Mouse (Mus musculus) midbrain, embryonic 11.5 days (tissue): ENCODE results near the gene Traf3ip1. TPM values are rescaled to one million over a fixed set of nuclear protein-coding genes. Genes with fewer than 3 reads are reported as not detected.
A peak's percentile ranks its signal among the peaks of the same experiment; 100 is the strongest.

ENCODE experiments used
- ATAC-seq: fragments of 200-750 bp; cut with Nextera tagmentation; 2 replicates; pipeline ENCODE4 v1.8.0; 2017; ENCODE audit warnings: moderate TSS enrichment, moderate library complexity; ENCODE audit not compliant: low FRiP score
- DNase-seq: peaks from one replicate; pipeline ENCODE4 v3.0.0; 2015; ENCODE audit warnings: low spot score; ENCODE audit errors: missing footprints
- H3K27ac ChIP-seq: fragments of 300-500 bp; sonication (generic); 2 replicates; pipeline ENCODE4 v1.5.1; 2014; ENCODE audit warnings: low read depth, low read length
- H3K27me3 ChIP-seq: fragments of 300-500 bp; sonication (generic); 2 replicates; pipeline ENCODE4 v1.6.1; 2014; ENCODE audit warnings: mild to moderate bottlenecking, low read length, moderate library complexity, mixed read lengths; ENCODE audit not compliant: control insufficient read depth, insufficient read depth
- H3K36me3 ChIP-seq: fragments of 300-500 bp; sonication (generic); 2 replicates; pipeline ENCODE4 v1.6.1; 2014; ENCODE audit warnings: mild to moderate bottlenecking, low read length, moderate library complexity, mixed read lengths; ENCODE audit not compliant: control insufficient read depth, insufficient read depth
- H3K4me1 ChIP-seq: fragments of 300-500 bp; sonication (generic); 2 replicates; pipeline ENCODE4 v1.6.1; 2014; ENCODE audit warnings: low read length; ENCODE audit not compliant: control insufficient read depth, insufficient read depth
- H3K4me2 ChIP-seq: fragments of 300-500 bp; sonication (generic); 2 replicates; pipeline ENCODE4 v1.6.1; 2014; ENCODE audit warnings: mild to moderate bottlenecking, moderate library complexity
- H3K4me3 ChIP-seq: fragments of 300-500 bp; sonication (generic); 2 replicates; pipeline ENCODE4 v1.5.1; 2014; ENCODE audit warnings: low read depth, low read length
- H3K9ac ChIP-seq: fragments of 300-500 bp; sonication (generic); 2 replicates; pipeline ENCODE4 v1.6.1; 2014; ENCODE audit warnings: low read length
- H3K9me3 ChIP-seq: fragments of 300-500 bp; sonication (generic); 2 replicates; pipeline ENCODE4 v1.6.1; 2016; ENCODE audit warnings: low read length; ENCODE audit not compliant: control insufficient read depth
- WGBS: fragments of 180-500 bp; shearing (Covaris S2); extraction: QIAGEN DNeasy Blood & Tissue Kit; methylation state at CpG from one replicate; pipeline ENCODE4 v1.1.7; 2014; 5-methylcytosine and 5-hydroxymethylcytosine counted together
- polyA plus RNA-seq: library from polyadenylated mRNA; unstranded; fragments of >200 nt; fragmentation: Nextera tagmentation; extraction: Ambion mirVana; gene quantifications from 2 replicates; pipeline ENCODE4 v1.2.1, GENCODE M21; 2014

Traf3ip1 gene
- polyA plus RNA-seq, 1 experiment from 2014 or later, result 7.3 TPM

GRCm38 (mm10) chr1:91454366-91454765 is 40.1 kb upstream of the Traf3ip1 start:
- Histone ChIP-seq H3K4me3 (no peak overlapping the region), H3K27ac (no peak overlapping the region), H3K36me3 (no peaks in the 10 kb centered on the region), H3K27me3 (peaks cover 2% of the 10 kb centered on the region; the same call in 1 of the 2 replicates), H3K4me2 (no peak overlapping the region), H3K9me3 (no peaks in the 10 kb centered on the region), H3K4me1 (peaks cover 26% of the 10 kb centered on the region), H3K9ac (no peak overlapping the region)
- DNase-seq (no peak), ATAC-seq (no peak)
- WGBS, result 89% methylated on average over 3 of the region's 3 CpGs

- Histone ChIP-seq H3K27ac (no peak overlapping the region), H3K4me2 (no peak overlapping the region), H3K4me3 (no peak overlapping the region), H3K4me1 (peaks cover 26% of the 10 kb centered on the region), H3K36me3 (no peaks in the 10 kb centered on the region), H3K27me3 (peaks cover 2% of the 10 kb centered on the region; the same call in 1 of the 2 replicates), H3K9ac (no peak overlapping the region), H3K9me3 (no peaks in the 10 kb centered on the region)
- DNase-seq, result no peak
- ATAC-seq, result no peak
- WGBS, result 89% methylated on average over 3 of the region's 3 CpGs
Measured at GRCm38 (mm10) chr1:91454927-91455326, 39.5 kb upstream of the Traf3ip1 start.

GRCm38 (mm10) chr1:91455661-91456161 is 38.7 kb upstream of the Traf3ip1 start:
- DNase-seq (peak; percentile 92), ATAC-seq (no peak)
- Histone ChIP-seq H3K27ac (peak overlapping the region; percentile 41; the same call in 1 of the 2 replicates), H3K9ac (no peak overlapping the region; the same call in 1 of the 2 replicates), H3K36me3 (no peaks in the 10 kb centered on the region), H3K9me3 (no peaks in the 10 kb centered on the region), H3K4me2 (no peak overlapping the region), H3K27me3 (peaks cover 6% of the 10 kb centered on the region), H3K4me3 (no peak overlapping the region), H3K4me1 (peaks cover 26% of the 10 kb centered on the region)
- 31% methylated on average over 7 of the region's 7 CpGs for WGBS

- Histone ChIP-seq H3K4me3 (no peak overlapping the region), H3K36me3 (no peaks in the 10 kb centered on the region), H3K9ac (no peak overlapping the region; the same call in 1 of the 2 replicates), H3K9me3 (no peaks in the 10 kb centered on the region), H3K27ac (peak overlapping the region; percentile 41; the same call in 1 of the 2 replicates), H3K4me1 (peaks cover 26% of the 10 kb centered on the region), H3K27me3 (peaks cover 6% of the 10 kb centered on the region), H3K4me2 (peak overlapping the region; percentile 6; the same call in 1 of the 2 replicates)
- WGBS, result 27% methylated on average over 11 of the region's 11 CpGs
- ATAC-seq (no peak), DNase-seq (no peak)
Measured at GRCm38 (mm10) chr1:91456301-91456801, 38.1 kb upstream of the Traf3ip1 start.

- peaks cover 26% of the 10 kb centered on the region for H3K4me1 ChIP-seq
- ATAC-seq (no peak), DNase-seq (no peak)
- no peak overlapping the region for H3K9ac ChIP-seq
- no peaks in the 10 kb centered on the region for H3K36me3 ChIP-seq
- no peak overlapping the region for H3K4me2 ChIP-seq
- peaks cover 6% of the 10 kb centered on the region for H3K27me3 ChIP-seq
- H3K9me3 ChIP-seq, result no peaks in the 10 kb centered on the region
- H3K4me3 ChIP-seq, result no peak overlapping the region
- 84% methylated on average over 4 of the region's 4 CpGs for WGBS
- no peak overlapping the region for H3K27ac ChIP-seq
Measured at GRCm38 (mm10) chr1:91457116-91457515, 37.3 kb upstream of the Traf3ip1 start.

GRCm38 (mm10) chr1:91457698-91458097 is 36.7 kb upstream of the Traf3ip1 start:
- WGBS, result 86% methylated on average over 5 of the region's 5 CpGs
- peaks cover 26% of the 10 kb centered on the region for H3K4me1 ChIP-seq
- no peaks in the 10 kb centered on the region for H3K36me3 ChIP-seq
- H3K4me2 ChIP-seq, result peak overlapping the region; percentile 76; the same call in 1 of the 2 replicates
- DNase-seq (no peak), ATAC-seq (no peak)
- H3K27me3 ChIP-seq, result peaks cover 6% of the 10 kb centered on the region
- no peak overlapping the region for H3K4me3 ChIP-seq
- H3K9me3 ChIP-seq, result no peaks in the 10 kb centered on the region
- 0 out of 2 replicates have a peak overlapping the region, but pooled peaks have one; percentile 14 for H3K9ac ChIP-seq
- H3K27ac ChIP-seq, result no peak overlapping the region

- Histone ChIP-seq H3K27ac (no peak overlapping the region), H3K9me3 (no peaks in the 10 kb centered on the region), H3K4me3 (peak overlapping the region; percentile 61), H3K4me2 (peak overlapping the region; percentile 76), H3K27me3 (peaks cover 6% of the 10 kb centered on the region), H3K9ac (peak overlapping the region; percentile 57), H3K36me3 (no peaks in the 10 kb centered on the region), H3K4me1 (peaks cover 26% of the 10 kb centered on the region)
- WGBS, result 32% methylated on average over 8 of the region's 8 CpGs
- DNase-seq (no peak), ATAC-seq (no peak; the same call in 1 of the 2 replicates)
Measured at GRCm38 (mm10) chr1:91458223-91458861, 36.1 kb upstream of the Traf3ip1 start.

- Histone ChIP-seq H3K27me3 (peaks cover 6% of the 10 kb centered on the region), H3K36me3 (no peaks in the 10 kb centered on the region), H3K4me2 (peak within 1 kb of the TSS; percentile 76), H3K9ac (peak within 1 kb of the TSS; percentile 57), H3K27ac (no peak within 1 kb of the TSS), H3K9me3 (no peaks in the 10 kb centered on the region), H3K4me3 (peak within 1 kb of the TSS; percentile 61), H3K4me1 (peaks cover 26% of the 10 kb centered on the region)
- under 1% methylated on average over 91 of the region's 91 CpGs for WGBS
- DNase-seq (peak; percentile 100), ATAC-seq (peak; percentile 96)
Measured at GRCm38 (mm10) chr1:91459059-91459809, 35.2 kb upstream of the Traf3ip1 start, which contains the start of gene Per2. Gene Per2, minus strand, starts transcription at chr1:91459324.
